Mouse (Mus musculus) granulocyte monocyte progenitor cell, adult 5-6 weeks (primary cell): ENCODE measurements around the gene Haao. TPM values are rescaled to one million over a fixed set of nuclear protein-coding genes. Genes with fewer than 3 reads are reported as not detected.
"Not testable (repeated sequence)": the region's sequence is repeated elsewhere in the genome, so short reads cannot be mapped to it uniquely, and the experiment has no call there.

Experiments used
- ATAC-seq: replicated peaks from 2 replicates; pipeline ENCODE4 v1.8.0; 2016; ENCODE audit warnings: mild to moderate bottlenecking, moderate TSS enrichment, inconsistent platforms; ENCODE audit not compliant: poor library complexity, severe bottlenecking
- total RNA-seq, 2 experiments: library from RNA; stranded (forward) in 1 of 2; stranded (reverse) in 1 of 2; fragments of 200-712, 200-1000 nt in 1 of 2; fragments of >200 nt in 1 of 2; fragmentation: Nextera tagmentation in 1 of 2; gene quantifications; 2 replicates each; pipeline ENCODE4 v1.2.3; 2014 to 2017

Gene Haao
- total RNA-seq, 2 experiments from 2014 or later, result 26.2 to 42.2 TPM

DNA sequence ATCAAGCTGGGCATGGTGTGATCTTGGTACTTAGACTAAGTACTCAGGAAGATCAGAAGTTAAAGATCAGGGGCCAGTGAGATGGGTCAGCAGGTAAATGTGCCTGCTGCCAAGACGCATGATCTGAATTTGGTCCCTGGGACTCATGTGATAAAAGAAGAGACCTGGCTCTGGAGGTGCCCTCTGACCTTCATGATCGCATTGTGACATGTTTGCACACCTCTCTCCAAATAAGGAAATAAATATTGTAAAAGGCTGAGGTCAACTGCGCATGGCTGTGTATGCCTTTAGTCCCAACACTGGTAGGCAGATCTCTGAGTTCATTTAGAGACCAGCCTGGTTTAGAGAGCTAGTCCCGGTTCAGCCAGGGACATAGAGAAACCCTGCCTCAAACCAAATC lies 22.6 kb upstream of the Haao start:
- no peak for ATAC-seq

GRCm38 (mm10) chr17:83866582-83866981 lies 18.8 kb upstream of the Haao start:
- no peak for ATAC-seq

DNA sequence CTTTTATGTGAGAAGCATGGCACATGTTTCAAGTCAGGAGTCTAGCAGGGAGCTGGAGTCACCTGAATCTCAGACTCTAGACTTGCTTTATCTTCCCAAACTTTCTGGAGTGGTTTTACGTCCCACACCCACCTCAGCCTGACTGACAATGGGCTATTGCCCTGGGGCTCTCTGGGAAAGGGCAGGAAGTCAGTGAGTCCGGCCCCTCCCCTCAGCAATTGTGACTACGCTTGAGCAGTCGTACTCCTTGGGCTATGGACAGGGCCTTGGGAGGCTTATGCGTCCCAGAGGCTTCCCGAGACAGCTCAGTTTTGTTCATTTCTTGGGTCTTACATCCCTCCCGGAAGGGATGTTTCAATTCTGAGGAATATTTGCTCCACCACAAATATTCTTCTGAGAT lies 17.6 kb upstream of the Haao start:
- no peak for ATAC-seq

DNA sequence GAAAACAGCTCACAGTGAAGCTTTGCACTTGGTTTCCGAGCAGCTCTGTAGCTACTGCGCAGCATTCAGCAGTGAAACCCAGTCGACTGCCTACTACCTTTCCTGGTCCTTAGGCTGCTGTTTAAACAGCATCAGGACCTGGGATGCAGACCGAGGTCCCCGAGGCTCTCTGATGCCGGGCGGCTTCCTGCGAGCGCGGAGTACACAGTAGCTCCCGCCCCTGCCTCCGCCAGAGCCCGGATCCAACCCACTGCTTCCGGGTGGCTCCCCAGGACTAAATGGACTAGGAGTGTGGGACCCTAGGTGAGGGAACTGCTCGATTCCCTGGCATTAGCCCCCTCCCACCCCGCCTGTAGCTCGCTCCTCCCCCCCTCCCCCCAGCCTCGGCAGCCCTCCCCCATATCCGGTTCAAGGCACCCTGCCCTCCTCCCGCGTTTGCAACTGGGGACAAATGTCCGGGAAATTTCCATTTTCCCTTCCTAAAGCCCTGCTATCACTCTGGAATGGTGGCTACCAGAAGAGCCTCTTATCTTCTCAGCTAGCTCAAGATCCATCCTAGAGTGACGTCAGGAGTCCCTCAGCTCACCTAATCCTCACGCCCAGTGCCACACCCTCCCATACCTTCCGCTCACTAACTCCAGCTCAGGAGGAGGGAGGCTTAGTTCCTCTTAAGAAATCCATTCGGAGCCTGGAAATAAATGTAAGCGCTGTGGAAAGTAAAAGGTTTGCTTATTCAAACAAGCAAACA lies 14.5 kb upstream of the Haao start:
- peak; percentile 54 for ATAC-seq

DNA sequence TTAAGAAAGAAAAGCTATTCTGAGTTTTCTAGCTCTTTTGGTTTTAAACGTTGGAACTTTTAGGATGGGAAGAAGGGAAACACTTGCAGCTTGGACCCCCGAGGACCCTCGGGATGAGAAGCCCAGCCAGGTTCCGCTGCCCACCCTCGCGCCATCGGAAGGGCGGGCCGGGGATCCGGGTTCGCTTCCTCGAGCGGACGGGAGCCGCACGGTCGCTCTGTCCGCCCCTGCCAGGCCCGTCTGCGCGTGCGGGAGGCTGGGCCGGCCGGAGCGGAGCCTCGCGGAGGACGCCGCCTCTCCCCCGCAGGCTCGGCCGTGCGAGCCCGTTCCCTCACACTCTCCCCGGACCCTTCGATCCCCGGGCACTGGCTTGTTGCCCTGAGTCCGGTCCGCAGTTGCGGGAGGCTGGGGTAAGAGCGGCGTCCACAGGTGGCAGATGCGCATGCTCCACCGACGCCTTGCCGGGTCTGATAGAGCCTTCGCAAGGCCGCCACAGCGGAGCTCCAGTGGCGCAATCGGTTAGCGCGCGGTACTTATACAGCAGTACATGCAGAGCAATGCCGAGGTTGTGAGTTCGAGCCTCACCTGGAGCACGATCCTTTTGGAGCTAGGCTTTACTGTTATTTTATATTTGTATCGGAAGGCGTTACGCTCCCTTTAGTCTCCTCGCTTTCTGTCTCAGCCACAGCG lies 13.8 kb upstream of the Haao start:
- ATAC-seq, result peak; percentile 79

DNA sequence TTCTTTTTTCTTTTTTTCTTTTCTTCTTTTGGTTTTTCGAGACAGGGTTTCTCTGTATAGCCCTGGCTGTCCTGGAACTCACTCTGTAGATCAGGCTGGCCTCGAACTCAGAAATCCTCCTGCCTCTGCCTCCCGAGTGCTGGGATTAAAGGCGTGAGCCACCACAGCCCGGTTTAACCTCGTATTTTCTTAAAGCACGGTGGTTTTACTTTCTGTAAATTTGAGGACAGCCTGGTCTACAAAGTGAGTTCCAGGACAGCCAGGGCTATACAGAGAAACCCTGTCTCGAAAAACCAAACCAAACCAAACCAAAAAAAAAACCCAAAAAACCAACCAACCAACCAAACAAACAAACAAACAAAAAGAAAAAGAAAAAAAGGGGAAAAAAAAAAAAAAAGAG lies 13.2 kb upstream of the Haao start:
- not testable (repeated sequence) for ATAC-seq

DNA sequence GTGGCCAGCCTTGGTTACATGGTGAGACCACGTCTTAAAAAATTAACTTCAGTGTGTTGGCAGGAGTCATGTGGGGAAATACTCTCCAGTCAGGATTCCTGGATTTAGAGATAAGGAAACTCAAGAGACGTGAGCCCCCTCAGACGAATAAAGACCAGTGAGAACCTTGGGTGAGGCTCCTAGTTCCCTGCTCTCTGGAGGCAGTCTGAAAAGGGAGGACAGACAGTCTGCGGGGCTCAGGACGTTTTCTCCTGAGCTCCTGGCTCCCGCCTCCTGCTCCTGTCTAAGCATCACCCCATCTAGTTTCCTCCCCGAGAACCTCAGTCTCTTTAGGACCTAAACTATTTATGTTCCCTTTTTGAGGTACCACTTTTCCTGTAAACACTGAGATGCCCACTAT lies 12.5 kb upstream of the Haao start:
- ATAC-seq, result no peak

GRCm38 (mm10) chr17:83859639-83860038 lies 11.9 kb upstream of the Haao start:
- no peak for ATAC-seq

- no peak for ATAC-seq
Measured at GRCm38 (mm10) chr17:83858413-83858812, 10.7 kb upstream of the Haao start.

DNA sequence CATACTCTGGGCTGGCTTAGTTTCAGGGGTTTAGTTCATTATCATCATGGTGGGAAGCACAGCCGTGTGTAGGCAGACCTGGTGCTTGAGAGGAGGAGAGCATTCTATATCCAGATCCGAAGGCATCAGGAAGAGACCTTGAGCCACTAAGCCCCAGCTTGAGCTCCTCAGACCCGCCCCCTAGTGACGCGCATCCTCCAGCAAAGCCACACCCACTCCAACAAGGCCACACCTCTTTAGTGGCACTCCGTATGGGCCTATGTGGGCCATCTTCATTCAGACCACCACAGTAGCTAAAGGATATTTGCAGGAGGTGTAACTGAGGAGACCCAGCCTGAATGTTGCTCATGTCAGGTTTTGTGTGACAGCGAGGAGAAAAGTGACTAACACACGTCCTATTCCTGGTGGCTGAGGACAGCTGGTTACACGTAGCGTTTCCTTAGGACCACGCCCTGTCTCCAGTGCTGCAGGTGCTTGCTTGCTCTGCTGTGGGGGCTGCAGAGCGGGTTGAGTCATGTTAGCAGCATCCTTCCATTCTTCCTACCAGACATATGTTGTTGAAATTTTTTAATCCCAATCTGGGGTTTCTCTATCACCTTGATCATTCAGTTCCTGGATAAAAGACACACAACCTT lies 6.6 kb upstream of the Haao start:
- peak; percentile 72 for ATAC-seq

DNA sequence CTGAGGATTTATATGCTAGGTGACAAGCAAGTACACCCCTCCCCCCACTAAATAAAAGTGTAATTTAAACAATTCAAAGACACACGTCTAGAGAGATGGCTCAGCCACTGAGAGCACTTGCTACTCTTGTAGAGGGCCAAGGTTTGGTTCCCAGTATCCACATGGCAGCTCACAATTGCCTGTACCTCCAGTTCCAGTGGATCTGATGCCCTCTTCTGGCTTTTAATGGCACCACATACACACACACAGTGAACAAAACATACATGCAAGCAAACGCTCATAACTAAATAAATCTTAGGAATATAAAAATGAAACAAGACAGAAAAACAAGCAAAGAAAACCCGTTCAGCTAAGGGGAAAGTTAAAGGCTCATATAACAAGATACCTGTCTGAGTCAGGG lies 6.1 kb upstream of the Haao start:
- 0 out of 2 replicates have a peak, but pooled peaks have one; percentile 20 for ATAC-seq

DNA sequence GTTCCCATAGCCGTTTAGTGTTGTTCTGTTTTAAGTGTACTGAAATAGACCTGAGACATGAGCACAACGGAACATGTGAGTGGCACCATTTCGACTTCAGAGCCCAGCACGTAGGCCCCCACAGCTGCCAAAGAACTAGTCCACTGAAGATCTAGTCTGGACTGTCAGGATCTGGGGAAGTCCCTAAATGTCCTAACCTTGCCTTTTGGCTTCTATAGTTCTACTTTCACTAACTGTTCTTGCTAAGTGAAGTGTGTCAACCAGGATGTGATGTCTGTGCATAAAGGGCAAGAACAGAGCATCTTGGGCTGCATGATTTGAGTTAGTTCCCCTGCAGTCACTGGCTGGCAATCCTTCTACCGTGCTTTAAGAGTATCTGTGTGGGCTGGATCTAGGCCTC lies 3.1 kb upstream of the Haao start:
- peak; percentile 17 for ATAC-seq

DNA sequence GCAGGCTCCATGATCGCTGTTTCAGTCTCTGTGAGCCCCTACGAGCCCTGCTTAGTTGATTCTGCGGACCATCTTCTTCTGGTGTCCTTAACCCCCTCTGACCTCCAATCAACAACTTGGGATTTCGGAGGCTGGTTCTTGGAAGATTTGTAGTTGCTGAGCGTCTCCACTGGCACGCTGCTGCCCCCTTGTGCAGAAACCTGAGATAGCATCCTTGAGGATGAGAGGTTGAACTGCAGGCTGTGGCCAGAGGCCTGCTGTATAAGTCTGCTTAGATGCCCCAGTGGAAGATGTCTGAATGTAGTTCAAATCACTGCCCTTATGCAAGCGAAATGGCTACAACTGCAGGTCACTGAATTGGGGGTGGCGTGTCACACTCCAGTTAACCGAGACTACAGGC lies 2.7 kb upstream of the Haao start:
- peak; percentile 41 for ATAC-seq

- ATAC-seq, result no peak
Measured at GRCm38 (mm10) chr17:83849717-83850116, 2.0 kb upstream of the Haao start.

GRCm38 (mm10) chr17:83849081-83849675 lies 1.4 kb upstream of the Haao start:
- no peak for ATAC-seq

GRCm38 (mm10) chr17:83848482-83848881 lies 719 bp upstream of the Haao start:
- no peak for ATAC-seq

DNA sequence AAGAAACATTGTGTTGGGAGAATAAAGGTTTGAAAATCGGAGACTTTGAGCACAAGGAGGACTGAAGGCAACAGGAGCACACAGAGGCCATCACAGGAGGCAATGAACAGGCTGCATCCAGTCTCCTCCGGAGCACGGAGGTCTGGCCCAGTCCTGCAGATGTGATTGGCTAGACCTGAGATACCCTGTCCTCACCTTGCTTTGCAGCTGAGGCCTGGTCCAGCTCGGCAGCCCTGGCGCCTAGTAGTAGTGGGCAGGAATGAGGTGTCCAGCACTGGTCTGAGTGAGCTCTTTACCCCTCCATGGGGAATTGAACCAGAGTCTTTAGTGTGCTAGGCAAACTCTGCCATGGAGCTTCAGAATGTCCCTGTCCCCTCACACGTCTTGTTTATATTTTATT lies 663 bp downstream of the Haao start:
- no peak for ATAC-seq

- ATAC-seq, result peak; percentile 74
Measured at GRCm38 (mm10) chr17:83846301-83847021, 1.3 kb downstream of the Haao start.

GRCm38 (mm10) chr17:83845538-83845937 lies 2.2 kb downstream of the Haao start:
- ATAC-seq, result no peak

DNA sequence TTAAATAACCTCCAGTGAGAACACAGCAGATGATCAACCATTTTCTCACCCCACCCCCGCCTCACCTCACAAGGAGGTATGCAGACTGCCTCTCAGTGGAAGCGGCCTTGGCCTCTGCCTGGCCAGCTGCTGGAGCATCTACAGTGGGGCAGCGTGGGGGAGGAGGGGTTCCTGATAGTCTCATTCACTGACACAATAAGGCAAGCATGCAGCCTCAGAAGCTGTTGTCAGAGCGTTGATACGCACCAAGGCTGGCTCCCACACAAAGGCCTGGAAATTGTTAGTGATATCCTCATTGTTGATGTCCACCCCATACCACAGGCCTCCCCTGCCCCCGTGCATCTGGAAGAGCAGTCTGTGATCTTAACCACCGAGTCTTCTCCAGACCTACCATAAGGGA lies 4.0 kb downstream of the Haao start:
- no peak for ATAC-seq
